Mouse (Mus musculus) right cerebral cortex, postnatal 36 days (tissue): ENCODE measurements around the gene Lefty2.

ENCODE experiments used
- DNase-seq, 2 experiments: peaks; one replicate each; pipeline ENCODE4 v3.0.0; 2022; ENCODE audit warnings: low spot score in 2 of 2, mixed read lengths in 1 of 2

Gene Lefty2

GRCm38 (mm10) chr1:180892808-180893207, at the start of gene Lefty2:
Lefty2 (plus strand) TSS chr1:180893108.
- no peak for DNase-seq

GRCm38 (mm10) chr1:180848114-180848510, 44.8 kb upstream of the Lefty2 start:
- peak; percentile 44 to 65 for DNase-seq

- DNase-seq = peak; percentile 13 to 14
These were observed 44.2 kb upstream of the Lefty2 start for GRCm38 (mm10) chr1:180848511-180849241.

- no peak for DNase-seq
These were observed 43.1 kb upstream of the Lefty2 start for GRCm38 (mm10) chr1:180849701-180850301.

- DNase-seq = peak; percentile 100
These were observed 42.3 kb upstream of the Lefty2 start, which contains the start of gene Sde2 for GRCm38 (mm10) chr1:180850316-180851270. Sde2 (plus strand) TSS chr1:180851127.

- no peak for DNase-seq
These were observed 34.1 kb upstream of the Lefty2 start for GRCm38 (mm10) chr1:180858763-180859162.

- DNase-seq = no peak
These were observed 32.9 kb upstream of the Lefty2 start for GRCm38 (mm10) chr1:180860030-180860429.

GRCm38 (mm10) chr1:180863606-180864005, 29.3 kb upstream of the Lefty2 start:
- DNase-seq = no peak

- DNase-seq = no peak
These were observed 26.9 kb upstream of the Lefty2 start for GRCm38 (mm10) chr1:180866001-180866400.

- DNase-seq = no peak
These were observed 22.7 kb upstream of the Lefty2 start for GRCm38 (mm10) chr1:180870122-180870650.

- DNase-seq = no peak
These were observed 18.9 kb upstream of the Lefty2 start for GRCm38 (mm10) chr1:180873861-180874484.

- DNase-seq = no peak
These were observed 18.3 kb upstream of the Lefty2 start for GRCm38 (mm10) chr1:180874615-180875014.

- no peak for DNase-seq
These were observed 17.8 kb upstream of the Lefty2 start for GRCm38 (mm10) chr1:180875126-180875525.

GRCm38 (mm10) chr1:180877466-180877865, 15.4 kb upstream of the Lefty2 start:
- DNase-seq = no peak

- no peak for DNase-seq
These were observed 11.1 kb upstream of the Lefty2 start for GRCm38 (mm10) chr1:180881768-180882167.

GRCm38 (mm10) chr1:180883731-180884130, 9.2 kb upstream of the Lefty2 start:
- DNase-seq = no peak

- no peak for DNase-seq
These were observed 8.4 kb upstream of the Lefty2 start for GRCm38 (mm10) chr1:180884484-180884883.

- DNase-seq = no peak
These were observed 4.3 kb upstream of the Lefty2 start for GRCm38 (mm10) chr1:180888556-180889042.

- DNase-seq = no peak
These were observed 3.7 kb upstream of the Lefty2 start for GRCm38 (mm10) chr1:180889172-180889571.

- no peak for DNase-seq
These were observed 3.1 kb upstream of the Lefty2 start for GRCm38 (mm10) chr1:180889841-180890240.
